Mouse (Mus musculus) cerebellum, adult 9-10 months (tissue): ENCODE results near the gene Mrgprb8.
"Not testable (repeated sequence)": the region's sequence is repeated elsewhere in the genome, so short reads cannot be mapped to it uniquely, and the experiment has no call there.

Source experiments
- DNase-seq: peaks from one replicate; pipeline ENCODE4 v3.0.0; 2022

Mrgprb8 gene

GRCm38 (mm10) chr7:48388226-48388625 is at the start of gene Mrgprb8:
TSS of gene Mrgprb8 (plus strand) at chr7:48388526.
- no peak for DNase-seq

DNA sequence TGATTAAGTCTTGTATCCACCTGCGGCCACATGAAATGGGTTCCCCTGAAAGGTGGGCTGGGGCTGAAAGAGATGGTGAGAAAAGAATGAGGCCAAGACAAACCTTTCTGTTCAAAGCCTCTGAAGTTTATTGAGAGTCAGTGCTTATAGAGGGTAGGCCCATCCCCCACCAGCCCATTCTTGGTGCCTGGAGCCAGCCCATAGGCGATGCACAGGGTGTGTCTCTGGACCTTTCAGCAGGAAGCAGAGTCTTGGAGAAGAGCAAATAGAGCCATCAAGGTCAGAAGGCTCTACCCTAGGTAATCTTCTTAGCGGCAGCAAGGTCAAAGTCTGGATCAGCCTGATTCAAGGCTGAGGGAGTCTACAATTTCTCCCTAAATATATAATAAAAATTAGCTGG is 47.6 kb downstream of the Mrgprb8 start:
- not testable (repeated sequence) for DNase-seq

DNA sequence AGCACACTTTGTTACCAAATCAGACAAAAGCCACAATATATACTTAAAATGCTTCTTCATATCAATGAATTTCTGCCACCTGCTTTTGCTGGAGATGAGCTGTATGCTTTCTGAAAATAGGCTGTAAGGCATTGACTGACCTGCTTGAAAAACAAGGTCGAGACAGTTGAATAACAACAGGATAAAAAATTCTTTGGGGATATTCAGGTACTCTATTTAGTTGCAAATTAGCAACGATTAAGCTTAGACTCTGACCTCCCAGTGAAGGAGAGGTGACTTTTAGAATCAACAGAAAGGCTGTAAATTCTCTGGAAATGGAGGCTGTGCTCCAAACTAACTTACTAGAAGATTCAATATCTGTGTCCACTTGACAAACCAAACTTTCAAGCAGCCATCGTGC is 48.3 kb downstream of the Mrgprb8 start:
- no peak for DNase-seq
